Mouse (Mus musculus): Measurements from ENCODE around the gene Trmt44.

DNA sequence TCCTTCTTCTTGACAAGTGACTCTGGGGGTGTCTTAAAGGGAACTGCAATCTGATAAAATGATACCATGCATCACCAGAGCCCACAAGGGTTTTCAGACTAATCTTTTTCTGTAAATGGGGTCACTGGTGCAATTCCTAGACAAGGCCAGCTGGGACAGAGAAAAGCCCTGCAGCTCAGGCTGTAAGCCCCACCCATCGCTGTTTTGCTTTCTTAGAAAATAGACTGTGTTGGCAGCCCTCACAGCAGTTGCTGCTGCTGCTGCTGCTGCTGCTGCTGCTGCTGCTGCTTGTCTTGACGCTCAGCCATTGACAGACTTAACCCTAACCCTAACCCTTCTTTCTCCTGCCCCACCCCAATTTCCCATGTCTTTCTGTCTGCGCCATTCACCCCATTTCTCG is 35.3 kb downstream of the Trmt44 start:
- TF ChIP-seq POLR2A (IDR thresholded peaks at IDR 0.05; ENCODE audit: low read depth, low read length) (no peak), ZNF384 (IDR thresholded peaks at IDR 0.05; ENCODE audit: low read depth, low read length) (no peak), CTCF (conservative IDR thresholded peaks at IDR 0.05 in 1 of 2, IDR thresholded peaks at IDR 0.05 in 1 of 2; ENCODE audit: low read depth in 2 of 2, low read length in 2 of 2) (no peak), POLR2AphosphoS2 (IDR thresholded peaks at IDR 0.05; ENCODE audit: low read depth, low read length) (no peak), RAD21 (IDR thresholded peaks at IDR 0.05; ENCODE audit: low read depth, low read length) (no peak), JUND (conservative IDR thresholded peaks at IDR 0.05; ENCODE audit: low read depth, low read length) (no peak), MAFK (IDR thresholded peaks at IDR 0.05; ENCODE audit: insufficient replicate concordance, low read length) (no peak), TBP (conservative IDR thresholded peaks at IDR 0.05; ENCODE audit: low read depth, low read length) (no peak)
